Mouse (Mus musculus) ovary, postnatal 14 days (tissue): ENCODE results near the gene Olfr68.
"Not testable (repeated sequence)": the region's sequence is repeated elsewhere in the genome, so short reads cannot be mapped to it uniquely, and the experiment has no call there.

Experiments used
- DNase-seq: peaks from one replicate; pipeline ENCODE4 v3.0.0; 2022; ENCODE audit warnings: low spot score

The Olfr68 gene

DNA sequence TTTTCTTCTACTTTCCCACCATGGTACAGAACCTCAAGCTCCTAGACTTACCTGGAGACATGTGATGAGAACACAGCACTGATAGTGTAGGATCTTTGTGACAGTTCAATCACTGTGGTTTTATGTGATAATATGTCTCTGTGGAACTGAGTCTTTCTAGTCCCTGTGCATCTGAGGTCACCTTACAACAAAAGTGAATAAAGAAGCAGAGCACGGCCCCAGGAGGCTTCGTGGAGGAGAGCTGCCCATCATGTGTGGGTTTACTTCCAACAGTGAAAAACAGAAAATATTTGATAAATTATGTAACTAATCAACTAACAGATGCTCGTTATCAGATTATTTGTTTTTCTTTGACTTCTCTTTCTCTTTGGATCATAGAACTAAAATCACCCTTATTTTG lies at the start of gene Olfr68:
Gene Olfr68 (minus strand): TSS at position 101 of the 400 bp plus-strand sequence.
- DNase-seq, result no peak

DNA sequence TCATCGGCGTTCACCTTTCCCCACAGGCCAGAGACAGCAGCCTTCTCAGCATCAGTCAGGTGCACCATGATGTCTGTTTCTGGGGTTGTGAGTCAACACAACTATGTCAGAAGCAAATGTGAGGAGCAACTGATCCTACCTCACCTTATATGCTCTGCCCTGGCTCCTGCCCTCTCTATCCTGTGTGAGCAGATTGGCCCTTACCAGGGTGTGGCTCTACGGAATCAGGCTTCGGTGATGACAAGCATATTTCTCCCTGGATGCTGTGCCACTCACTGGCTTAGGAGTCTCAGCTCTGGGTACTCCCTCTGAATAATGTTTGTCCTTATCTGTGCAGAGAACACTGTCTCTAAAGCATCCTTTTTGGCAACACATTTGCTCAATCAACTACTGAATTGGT lies 48.3 kb upstream of the Olfr68 start, which contains the start of gene Hbb-bs:
Gene Hbb-bs (minus strand): TSS at position 289 of the 400 bp plus-strand sequence.
- no peak for DNase-seq

DNA sequence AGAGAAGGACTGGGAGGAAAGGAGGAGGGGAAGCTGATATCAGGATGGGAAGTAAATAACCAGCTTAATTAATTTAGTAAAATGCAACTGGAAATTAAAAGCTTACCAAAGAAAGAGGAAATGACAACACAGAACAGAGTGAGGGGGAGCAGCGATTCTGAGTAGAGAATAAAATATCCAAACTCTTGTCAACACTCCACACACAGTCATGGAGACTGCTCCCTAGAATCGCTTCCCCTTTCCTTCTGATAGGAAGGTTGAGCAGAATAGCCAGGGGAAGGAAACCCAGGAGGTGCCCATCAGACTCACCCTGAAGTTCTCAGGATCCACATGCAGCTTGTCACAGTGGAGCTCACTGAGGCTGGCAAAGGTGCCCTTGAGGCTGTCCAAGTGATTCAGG lies 47.6 kb upstream of the Olfr68 start:
- not testable (repeated sequence) for DNase-seq

DNA sequence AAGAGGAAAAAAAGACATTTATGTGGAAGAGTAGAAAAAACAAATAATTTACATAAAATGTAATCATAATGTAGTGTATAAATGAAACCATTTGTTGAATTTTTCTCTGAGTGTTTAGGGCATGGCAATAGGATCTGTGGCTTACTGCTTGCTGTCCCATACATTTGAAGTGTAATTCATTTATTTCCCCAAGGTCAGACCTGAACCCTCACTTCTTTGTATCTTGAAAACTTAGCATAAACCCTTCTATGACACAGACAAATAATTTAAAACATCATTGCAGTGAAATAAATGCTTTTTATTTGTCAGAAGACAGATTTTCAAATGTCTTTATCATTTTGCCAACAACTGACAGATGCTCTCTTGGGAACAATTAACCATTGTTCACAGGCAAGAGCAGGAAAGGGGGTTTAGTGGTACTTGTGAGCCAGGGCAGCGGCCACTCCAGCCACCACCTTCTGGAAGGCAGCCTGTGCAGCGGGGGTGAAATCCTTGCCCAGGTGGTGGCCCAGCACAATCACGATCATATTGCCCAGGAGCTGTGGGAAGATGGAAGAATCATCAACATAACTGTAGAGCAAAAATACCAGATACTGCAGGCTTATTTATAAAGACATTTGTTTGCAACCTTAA lies 46.9 kb upstream of the Olfr68 start:
- no peak for DNase-seq

DNA sequence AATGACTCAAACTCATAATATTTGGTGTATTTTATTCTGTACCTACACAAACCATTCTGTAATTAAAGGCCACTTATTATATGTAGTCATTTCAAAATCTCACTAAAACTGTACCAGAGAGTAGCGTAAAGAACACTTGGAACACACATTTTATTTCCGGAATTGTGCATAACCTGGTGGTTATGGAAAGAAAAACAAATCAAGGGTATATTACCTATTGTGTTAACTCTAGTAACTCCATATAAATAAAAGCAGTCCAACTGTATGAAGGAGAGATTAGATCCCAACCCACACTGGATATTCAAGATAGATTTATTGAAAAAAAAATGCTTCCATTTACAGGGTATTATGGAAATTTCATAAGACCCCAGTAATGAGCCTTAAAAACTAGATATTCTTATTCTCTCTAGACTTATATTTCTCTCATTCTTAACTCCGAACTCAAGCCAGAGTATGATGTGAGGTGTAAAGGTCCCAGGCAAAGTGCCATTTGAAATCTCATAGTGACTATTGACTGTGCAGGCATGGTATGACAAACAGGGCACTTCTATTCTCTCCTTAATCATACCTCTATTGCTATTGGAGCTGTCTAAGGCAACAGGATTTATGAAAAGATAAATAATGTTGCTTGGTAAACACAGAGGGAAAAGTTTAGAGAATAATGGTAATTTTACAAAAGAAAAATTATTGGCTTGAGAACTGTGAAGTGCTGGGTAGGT lies 46.2 kb upstream of the Olfr68 start:
- no peak for DNase-seq

DNA sequence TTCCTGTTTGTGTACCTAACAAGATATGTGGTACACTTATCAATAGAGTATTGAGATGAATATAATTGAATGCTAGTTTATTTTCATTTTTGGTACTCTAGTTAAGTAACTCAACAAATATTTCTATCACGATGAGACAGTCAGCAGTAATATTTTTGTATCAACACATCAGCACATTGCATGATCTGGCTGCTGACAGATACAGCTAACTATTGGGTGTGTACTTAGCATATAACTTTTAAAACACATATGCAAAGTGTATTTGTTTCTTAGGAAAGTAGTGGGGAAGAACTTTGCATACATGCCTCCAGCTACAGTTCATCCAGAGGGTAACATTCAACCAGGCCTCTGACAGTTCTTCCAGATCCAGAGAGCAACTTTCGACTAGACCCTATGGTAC lies 45.1 kb upstream of the Olfr68 start:
- DNase-seq, result no peak

DNA sequence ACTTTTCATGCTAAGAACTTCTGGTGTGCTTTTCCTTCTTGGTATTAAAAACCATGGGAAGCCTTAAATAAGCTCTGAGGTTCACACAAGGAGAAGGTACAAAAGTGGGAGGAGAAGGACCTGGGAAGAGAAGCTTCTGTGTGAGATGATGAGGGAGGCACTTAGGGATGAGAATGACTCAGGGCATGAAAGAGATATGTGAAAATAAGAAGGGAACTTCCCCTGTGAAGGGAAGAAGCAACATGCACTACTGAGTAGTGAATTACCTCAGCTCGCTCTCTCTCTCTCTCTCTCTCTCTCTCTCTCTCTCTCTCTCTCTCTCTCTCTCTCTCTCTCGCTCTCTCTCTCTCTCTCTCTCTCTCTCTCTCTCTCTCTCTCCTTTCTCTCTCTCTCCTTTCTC lies 35.6 kb upstream of the Olfr68 start:
- not testable (repeated sequence) for DNase-seq

DNA sequence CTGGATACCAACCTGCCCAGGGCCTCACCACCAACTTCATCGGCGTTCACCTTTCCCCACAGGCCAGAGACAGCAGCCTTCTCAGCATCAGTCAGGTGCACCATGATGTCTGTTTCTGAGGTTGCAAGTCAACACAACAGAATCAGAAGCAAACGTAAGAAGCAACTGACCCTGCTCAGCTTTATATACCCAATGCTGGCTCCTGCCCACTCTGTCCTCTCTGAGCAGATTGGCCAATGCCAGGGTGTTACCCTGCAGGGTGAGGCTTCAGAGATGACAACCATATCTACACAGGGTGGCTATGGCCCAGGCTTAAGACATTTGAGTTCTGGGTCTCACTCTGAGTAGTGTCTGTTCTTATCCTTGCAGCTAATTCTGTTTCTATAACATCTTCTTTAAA lies 34.3 kb upstream of the Olfr68 start, which contains the start of gene Hbb-bt:
Gene Hbb-bt (minus strand): TSS at position 231 of the 400 bp plus-strand sequence.
- no peak for DNase-seq

DNA sequence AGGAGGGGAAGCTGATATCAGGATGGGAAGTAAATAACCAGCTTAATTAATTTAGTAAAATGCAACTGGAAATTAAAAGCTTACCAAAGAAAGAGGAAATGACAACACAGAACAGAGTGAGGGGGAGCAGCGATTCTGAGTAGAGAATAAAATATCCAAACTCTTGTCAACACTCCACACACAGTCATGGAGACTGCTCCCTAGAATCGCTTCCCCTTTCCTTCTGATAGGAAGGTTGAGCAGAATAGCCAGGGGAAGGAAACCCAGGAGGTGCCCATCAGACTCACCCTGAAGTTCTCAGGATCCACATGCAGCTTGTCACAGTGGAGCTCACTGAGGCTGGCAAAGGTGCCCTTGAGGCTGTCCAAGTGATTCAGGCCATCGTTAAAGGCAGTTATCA lies 33.7 kb upstream of the Olfr68 start:
- DNase-seq, result not testable (repeated sequence)

DNA sequence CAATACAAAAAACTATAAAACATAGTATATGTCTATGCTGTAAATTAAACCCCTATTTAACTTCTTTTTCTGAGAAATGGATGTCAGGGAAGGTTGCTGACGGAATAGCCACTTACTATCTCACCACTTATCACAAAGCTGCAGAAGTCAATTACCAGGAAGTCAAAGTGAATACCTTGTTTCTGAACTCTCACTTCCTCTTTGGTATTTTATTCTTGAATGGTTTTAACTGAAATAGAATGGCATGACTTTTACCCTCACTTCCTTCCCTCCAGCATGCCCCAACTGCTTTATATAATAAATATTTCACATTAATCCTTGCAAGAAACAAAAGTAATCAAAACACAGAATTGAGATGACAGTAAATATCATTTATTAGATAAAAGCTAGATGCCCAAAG lies 32.7 kb upstream of the Olfr68 start:
- DNase-seq, result no peak

DNA sequence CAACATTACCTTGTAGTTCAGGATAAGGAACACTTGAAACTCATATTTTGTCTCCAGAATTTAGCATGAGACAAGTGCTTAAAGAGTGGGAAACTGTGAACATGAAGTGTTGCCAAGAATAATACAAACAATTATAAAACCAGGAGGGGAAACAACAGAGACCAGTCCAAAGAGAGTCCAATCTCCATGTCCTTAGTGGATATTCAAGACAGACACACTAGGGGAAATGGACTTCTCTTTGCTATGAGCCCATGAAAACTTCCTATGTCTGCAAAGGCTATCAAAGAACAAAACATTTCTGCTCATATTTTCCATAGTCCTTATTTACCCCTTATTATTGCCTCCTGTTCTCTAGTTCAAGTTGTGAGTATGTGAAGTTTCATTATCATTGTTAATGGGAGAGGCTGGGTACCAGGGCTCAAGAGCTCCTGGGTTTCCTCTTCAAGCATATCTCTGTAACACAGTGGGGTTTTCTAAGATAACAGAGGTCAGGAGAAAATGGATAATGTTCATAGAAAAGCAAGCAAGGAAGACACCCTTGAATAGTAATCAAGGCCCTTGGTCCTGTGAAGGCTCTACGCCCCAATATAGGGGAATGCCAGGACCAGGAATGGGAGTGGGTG lies 31.8 kb upstream of the Olfr68 start:
- no peak for DNase-seq

DNA sequence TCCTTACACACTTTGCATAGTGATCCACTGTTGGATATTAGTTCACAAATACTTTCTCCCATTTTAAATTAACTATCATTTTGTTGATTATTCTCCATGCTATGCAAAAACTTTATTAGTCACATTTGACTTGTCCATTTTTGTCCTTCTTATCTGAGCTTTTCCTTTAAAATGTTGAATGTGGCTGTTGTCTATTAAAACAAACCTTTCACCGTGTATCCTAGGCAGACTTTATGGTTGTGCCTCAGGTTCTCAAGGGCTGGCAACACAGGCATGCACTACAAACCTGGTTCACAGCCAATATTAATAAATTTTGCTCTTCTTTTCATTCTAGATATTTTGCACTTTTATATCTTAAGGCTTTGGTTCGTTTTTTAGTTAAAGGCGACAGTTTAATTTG lies 31.2 kb upstream of the Olfr68 start:
- no peak for DNase-seq

DNA sequence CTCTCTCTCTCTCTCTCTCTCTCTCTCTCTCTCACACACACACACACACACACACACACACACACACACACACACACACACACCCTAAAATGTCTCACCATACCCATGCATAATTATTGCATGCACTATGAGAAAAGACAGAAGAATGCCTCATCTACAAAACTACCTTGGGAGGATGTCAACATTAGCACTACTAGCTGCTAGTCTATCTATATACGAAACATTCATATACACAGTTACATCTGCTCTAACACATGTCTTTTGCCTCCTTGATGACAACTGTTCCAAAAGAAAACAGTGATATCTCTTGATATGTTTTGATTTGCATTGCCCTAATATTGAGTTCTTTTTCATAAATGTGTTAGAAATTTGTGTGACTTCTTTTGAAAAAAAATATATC lies 30.8 kb upstream of the Olfr68 start:
- no peak for DNase-seq

DNA sequence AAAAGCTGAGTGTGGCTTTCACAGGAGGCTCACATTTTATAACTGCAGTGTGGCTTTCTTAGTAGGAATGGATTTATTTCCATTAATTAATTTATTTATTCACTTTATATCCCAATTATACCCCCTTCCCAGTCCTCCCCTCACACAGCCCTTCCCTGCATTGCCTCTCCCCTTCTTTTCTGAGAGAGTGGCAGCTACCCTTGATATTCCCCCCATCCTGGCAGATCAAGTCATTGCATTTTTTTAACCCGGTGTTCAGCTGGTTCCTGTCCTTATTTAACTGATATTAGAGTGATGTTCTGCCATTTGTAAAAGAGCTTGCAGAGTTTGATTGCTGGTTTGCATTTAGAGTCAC lies 30.3 kb upstream of the Olfr68 start:
- no peak for DNase-seq

DNA sequence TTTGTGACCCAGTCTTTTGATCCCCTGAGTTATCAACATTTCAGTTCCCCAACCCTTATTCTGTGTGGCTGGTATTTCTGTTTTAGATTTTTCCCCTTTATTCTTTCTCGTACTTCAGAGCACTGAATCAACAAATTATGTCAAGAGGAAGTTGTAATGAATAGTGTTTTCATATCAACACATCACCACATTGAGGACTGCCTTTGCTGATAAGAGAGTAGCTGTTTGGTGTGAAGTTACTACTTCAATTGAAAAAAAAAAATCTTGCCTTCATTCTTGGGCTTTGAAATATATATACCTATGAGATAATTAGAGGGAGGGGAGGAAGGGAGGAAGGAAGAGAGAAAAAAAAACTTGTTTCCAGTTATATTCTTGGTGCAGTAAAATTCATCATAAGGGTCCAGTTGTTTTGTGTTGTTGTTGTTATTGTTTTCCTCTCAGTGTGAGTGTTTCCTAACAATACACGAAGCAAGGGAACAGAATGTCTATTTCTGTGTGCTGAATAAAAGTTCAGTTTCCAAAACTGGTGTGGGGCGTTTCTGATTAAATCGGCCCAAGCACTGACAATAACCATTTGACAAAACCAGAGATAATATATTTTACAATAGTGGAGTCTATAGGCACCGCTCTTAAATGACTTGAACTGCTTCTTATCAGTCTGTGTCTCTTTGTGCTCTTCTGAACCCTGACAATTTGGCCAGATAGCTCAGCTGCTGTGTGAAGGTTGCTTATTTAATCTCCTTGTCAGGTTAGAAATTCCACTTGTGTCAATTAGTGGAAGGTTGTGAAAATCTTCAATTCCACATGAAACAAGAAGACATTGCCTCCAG lies 29.7 kb upstream of the Olfr68 start:
- DNase-seq, result no peak

DNA sequence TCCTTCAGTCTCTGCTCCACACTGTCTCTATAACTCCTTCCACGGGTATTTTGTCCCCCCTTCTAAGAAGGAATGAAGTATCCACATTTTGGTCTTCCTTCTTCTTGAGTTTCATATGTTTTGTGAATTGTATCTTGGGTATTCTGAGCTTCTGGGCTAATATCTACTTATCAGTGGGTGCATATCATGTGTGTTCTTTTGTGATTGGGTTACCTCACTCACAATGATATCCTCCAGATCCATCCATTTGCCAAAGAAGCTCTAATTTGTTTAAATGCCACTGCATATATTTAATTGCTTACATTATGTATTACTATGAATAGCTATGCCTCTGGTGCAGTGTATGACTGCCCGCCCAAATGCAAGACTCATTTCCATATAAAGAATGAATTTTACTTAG lies 28.6 kb upstream of the Olfr68 start:
- not testable (repeated sequence) for DNase-seq

DNA sequence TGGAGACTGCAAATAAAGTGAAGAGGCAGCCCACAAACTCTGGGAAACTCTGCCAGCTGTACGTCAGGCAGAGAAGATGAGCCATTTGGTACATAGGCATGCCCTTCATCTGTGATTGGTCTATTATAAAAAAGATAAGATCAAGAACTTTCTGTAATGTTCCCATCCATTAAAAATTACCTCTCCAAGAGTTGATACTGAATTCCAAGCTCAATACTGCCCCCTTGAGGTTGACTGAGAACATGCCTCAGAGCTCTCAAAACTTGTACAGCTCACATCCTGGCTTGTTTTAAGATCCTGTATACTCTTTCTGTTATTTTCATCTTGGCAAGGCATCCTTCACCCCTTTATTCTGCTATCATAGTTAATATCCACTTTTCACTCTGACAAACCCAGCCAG lies 27.4 kb upstream of the Olfr68 start:
- DNase-seq, result peak; percentile 1

DNA sequence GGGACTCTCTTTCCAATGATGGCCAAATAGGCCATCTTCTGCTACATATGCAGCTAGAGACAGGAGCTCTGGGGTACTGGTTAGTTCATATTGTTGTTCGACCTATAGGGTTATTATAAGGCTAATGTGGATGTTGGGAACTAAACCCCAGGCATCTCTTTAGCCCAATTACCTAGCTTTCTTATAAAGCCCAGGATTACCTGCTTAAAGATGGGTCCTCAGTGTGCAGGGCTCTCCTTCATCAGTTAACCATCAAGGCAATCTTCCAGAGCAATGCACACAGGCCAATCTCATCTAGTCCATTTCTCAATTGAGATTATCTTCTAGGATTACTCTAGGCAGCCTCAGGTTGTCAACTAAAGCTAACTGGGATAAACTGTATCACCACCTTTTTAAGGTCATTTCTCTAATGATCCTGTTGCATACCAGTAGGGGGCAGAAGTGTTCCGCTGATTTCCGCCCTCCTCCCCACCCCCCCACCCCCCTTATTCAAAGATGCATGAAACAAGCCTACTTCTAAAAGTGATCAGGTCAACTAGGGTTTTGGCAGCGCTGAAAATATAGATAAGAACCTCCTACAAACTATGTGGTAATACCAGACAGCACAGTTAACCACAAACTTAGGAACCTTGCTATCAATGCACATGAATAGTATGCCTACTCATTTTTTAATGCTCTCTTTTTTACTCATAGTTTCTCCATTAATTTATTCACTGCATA lies 13.3 kb upstream of the Olfr68 start:
- DNase-seq, result no peak

DNA sequence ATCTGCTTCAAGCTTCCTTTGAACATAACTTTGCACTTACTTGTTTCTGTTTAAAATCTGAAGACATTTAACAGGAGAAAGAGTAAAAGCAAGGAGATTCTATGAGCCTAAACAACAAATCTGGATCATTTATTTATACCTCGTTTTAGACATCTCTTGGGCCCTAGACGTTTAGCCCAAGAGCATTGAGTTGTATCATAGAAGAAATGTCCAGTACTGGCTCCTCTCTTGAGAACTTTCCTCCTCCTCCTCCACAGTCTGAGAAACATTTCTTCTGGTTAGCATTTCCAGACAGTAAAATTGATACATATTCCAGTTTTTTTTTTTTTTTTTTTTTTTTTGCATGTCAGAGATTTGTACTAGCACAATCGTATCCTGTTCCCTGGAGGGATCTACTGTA lies 12.2 kb upstream of the Olfr68 start, which contains the start of gene Olfr67:
Gene Olfr67 (minus strand): TSS at position 101 of the 400 bp plus-strand sequence.
- DNase-seq, result no peak

DNA sequence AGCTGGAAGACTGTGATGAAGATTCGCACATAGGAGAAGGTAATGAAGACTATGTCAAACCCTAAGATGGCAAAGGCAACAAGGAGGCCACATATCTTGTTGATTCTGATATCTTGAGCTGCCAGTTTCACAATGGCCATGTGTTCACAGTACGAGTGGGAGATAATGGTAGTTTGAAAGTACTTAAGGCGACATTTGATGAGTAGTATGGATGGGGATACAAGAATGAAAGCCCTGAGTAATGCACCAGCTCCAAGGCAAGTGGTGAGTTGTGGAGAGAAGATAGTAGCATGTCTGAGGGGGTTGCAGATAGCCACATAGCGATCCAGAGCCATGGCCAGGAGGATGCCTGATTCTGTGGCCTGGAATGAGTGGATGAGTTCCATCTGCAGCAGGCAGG lies 1.8 kb downstream of the Olfr68 start:
- DNase-seq, result not testable (repeated sequence)

DNA sequence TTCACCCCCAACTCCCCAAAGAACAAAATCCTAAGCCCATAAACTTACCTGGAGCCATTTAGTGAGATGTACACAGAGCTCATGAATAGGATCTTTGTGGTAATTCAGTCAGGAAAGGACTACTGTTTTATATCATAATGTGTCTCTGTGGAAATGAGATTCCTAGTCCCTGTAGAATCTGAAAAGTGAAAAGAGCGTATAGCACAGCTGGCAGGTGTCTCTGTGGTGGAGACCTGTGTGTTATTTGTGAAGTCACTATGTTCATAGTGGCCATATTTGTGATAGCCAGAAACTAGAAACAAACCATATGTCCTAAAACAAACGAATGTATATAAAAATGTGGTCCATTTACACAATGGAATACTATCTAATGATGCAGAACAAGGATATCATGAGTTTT lies 8.0 kb downstream of the Olfr68 start, which contains the start of gene Olfr69:
Gene Olfr69 (minus strand): TSS at position 101 of the 400 bp plus-strand sequence.
- DNase-seq, result no peak

DNA sequence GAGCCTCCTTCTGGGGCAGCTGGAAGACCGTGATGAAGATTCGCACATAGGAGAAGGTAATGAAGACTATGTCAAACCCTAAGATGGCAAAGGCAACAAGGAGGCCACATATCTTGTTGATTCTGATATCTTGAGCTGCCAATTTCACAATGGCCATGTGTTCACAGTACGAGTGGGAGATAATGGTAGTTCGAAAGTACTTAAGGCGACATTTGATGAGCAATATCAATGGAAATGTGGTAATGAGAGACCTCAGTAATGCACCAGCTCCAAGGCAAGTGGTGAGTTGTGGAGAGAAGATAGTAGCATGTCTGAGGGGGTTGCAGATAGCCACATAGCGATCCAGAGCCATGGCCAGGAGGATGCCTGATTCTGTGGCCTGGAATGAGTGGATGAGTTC lies 11.8 kb downstream of the Olfr68 start:
- DNase-seq, result not testable (repeated sequence)
